ENCODE assay signal across 9 mouse cellular contexts in the genomic region with DNA sequence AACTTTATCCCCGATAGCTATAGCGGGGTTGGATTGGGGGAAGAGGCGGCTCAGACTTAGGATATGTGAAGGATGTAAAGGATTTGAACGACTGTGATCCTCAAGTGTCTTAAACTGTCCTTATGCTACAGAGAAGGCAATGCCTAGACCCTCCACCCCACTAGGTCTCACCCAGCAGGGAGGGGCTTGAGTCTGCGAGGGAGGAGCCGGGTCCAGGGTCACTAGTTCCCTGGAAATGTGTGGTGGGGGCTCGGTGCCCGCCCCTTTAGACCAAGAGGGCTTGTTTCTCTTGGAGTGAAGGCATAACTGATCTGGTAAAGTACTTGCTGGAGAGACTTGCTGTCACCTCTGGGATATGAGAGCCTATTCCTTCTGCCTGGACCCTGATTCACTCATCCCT. TPM values are rescaled to one million over a fixed set of nuclear protein-coding genes. Genes with fewer than 3 reads are reported as not detected.
DNase-seq lines count a peak whose midpoint lies in the region; ATAC-seq and TF ChIP-seq lines count a peak whose summit lies in the region.
"Had no signal": no experiment of that assay in that cellular context is flagged by ENCODE, and none has a peak within 500 bp of the region (broad histone marks: within the 10 kb centered on the region; RNA-seq: fewer than 3 reads in every experiment).

No protein-coding gene starts in this region.

- H3K27me3 ChIP-seq in heart, adult 2 months (ENCODE audit: control insufficient read depth, insufficient read depth, low read length), result no peaks in the 10 kb centered on the region; the same call in 1 of the 2 replicates
- no peaks in the 10 kb centered on the region for H3K27me3 ChIP-seq in forebrain, postnatal 0 days (ENCODE audit: insufficient read depth, low read length)
- peaks cover 47% of the 10 kb centered on the region for H3K27me3 ChIP-seq in liver, postnatal 0 days (ENCODE audit: insufficient read depth, low read length)

- H3K27ac ChIP-seq in heart, adult 2 months, result no peak overlapping the region
- no peak overlapping the region for H3K27ac ChIP-seq in ES-E14 (ENCODE audit: insufficient read depth, low read depth, low read length, poor library complexity, severe bottlenecking)
- peak overlapping the region; percentile 91 for H3K27ac ChIP-seq in forebrain, postnatal 0 days (ENCODE audit: low read depth, low read length)
- H3K27ac ChIP-seq in liver, postnatal 0 days (ENCODE audit: low read depth), result no peak overlapping the region

- DNase-seq in heart, adult 2 months, result no peak
- no peak for DNase-seq in heart, adult 11 months
- no peak for DNase-seq in ES-E14 (ENCODE audit: low read depth, low spot score)
- DNase-seq in forebrain, postnatal 0 days, result no peak
- no peak for DNase-seq in liver, postnatal 0 days
- no peak for DNase-seq in ovary, postnatal 36 days (ENCODE audit: low spot score)
- no peak for DNase-seq in ovary, adult 18-20 months (ENCODE audit: low spot score)
- DNase-seq: kidney, adult 8-10 months had no signal

- no peaks in the 10 kb centered on the region for H3K36me3 ChIP-seq in heart, adult 2 months (ENCODE audit: control insufficient read depth, insufficient read depth, low read length)
- peaks cover 4% of the 10 kb centered on the region; the same call in 1 of the 2 replicates for H3K36me3 ChIP-seq in ES-E14 (ENCODE audit: control insufficient read depth, insufficient read depth, low read length, poor library complexity, severe bottlenecking)
- 0 out of 2 replicates have a peak, but pooled peaks cover 3% of the 10 kb centered on the region for H3K36me3 ChIP-seq in forebrain, postnatal 0 days (ENCODE audit: insufficient read depth)
- H3K36me3 ChIP-seq in liver, postnatal 0 days (replicated peaks; ENCODE audit: insufficient read depth, low read length), result no peaks in the 10 kb centered on the region

- peak overlapping the region; percentile 62; the same call in 1 of the 2 replicates for H3K4me3 ChIP-seq in heart, adult 2 months
- H3K4me3 ChIP-seq in ES-E14 (ENCODE audit: insufficient read depth in 1 of 2, low read depth in 1 of 2, low read length in 2 of 2, poor library complexity in 1 of 2, severe bottlenecking in 1 of 2), result peak overlapping the region; percentile 63 to 93
- peak overlapping the region; percentile 76 for H3K4me3 ChIP-seq in forebrain, postnatal 0 days (ENCODE audit: low read depth, low read length)
- H3K4me3 ChIP-seq in liver, postnatal 0 days (ENCODE audit: low read depth, low read length), result peak overlapping the region; percentile 55; the same call in 1 of the 2 replicates

- peak overlapping the region; percentile 94 for H3K4me2 ChIP-seq in forebrain, postnatal 0 days (ENCODE audit: low read depth)
- H3K4me2 ChIP-seq in liver, postnatal 0 days (ENCODE audit: low read depth, low read length), result peak overlapping the region; percentile 88

- H3K4me1 ChIP-seq in heart, adult 2 months (ENCODE audit: control insufficient read depth, insufficient read depth, low read length), result 0 out of 2 replicates have a peak, but pooled peaks cover 2% of the 10 kb centered on the region
- H3K4me1 ChIP-seq in ES-E14 (ENCODE audit: control insufficient read depth in 2 of 2, insufficient read depth in 2 of 2, low read length in 2 of 2, poor library complexity in 1 of 2), result peaks cover 2 to 3% of the 10 kb centered on the region in 2 experiments; a peak in 2 of 4 replicates
- H3K4me1 ChIP-seq in forebrain, postnatal 0 days (ENCODE audit: insufficient read depth), result peaks cover 9% of the 10 kb centered on the region; the same call in 1 of the 2 replicates
- H3K4me1 ChIP-seq in liver, postnatal 0 days (ENCODE audit: insufficient read depth), result peaks cover 13% of the 10 kb centered on the region

- no peak for TF ChIP-seq EP300 in heart, adult 2 months (IDR thresholded peaks at IDR 0.05; ENCODE audit: insufficient read depth, low read depth, low read length)
- TF ChIP-seq EP300 in liver, postnatal 0 days (IDR thresholded peaks at IDR 0.05; ENCODE audit: low read depth), result no peak

- in situ Hi-C loops in ES-E14 (cut with MboI; ENCODE audit: low sequenced_read_pairs in 2 of 2, unreplicated experiment in 2 of 2), result no loop called here

- no peaks in the 10 kb centered on the region for H3K9me3 ChIP-seq in ES-E14 (ENCODE audit: control insufficient read depth, insufficient read depth, low read depth, low read length)
- no peaks in the 10 kb centered on the region for H3K9me3 ChIP-seq in forebrain, postnatal 0 days (ENCODE audit: low read length)
- no peaks in the 10 kb centered on the region for H3K9me3 ChIP-seq in liver, postnatal 0 days (ENCODE audit: low read length)

- no peak overlapping the region for H3K9ac ChIP-seq in heart, adult 2 months (ENCODE audit: low read depth, low read length)
- no peak overlapping the region; the same call in 1 of the 2 replicates for H3K9ac ChIP-seq in ES-E14 (ENCODE audit: insufficient read depth, low read depth, low read length, poor library complexity, severe bottlenecking)
- peak overlapping the region; percentile 85 for H3K9ac ChIP-seq in forebrain, postnatal 0 days
- H3K9ac ChIP-seq in liver, postnatal 0 days (replicated peaks), result no peak overlapping the region

- TF ChIP-seq POLR2A in heart, adult 2 months (IDR thresholded peaks at IDR 0.05; ENCODE audit: insufficient read depth, low read depth, low read length), result no peak

- no peaks in the 10 kb centered on the region for H3K79me2 ChIP-seq in heart, adult 2 months (replicated peaks; ENCODE audit: control insufficient read depth, insufficient read depth, low read length)

- TF ChIP-seq CTCF in heart, adult 2 months (IDR thresholded peaks at IDR 0.05), result no peak
- TF ChIP-seq CTCF in forebrain, postnatal 0 days (IDR thresholded peaks at IDR 0.05; ENCODE audit: low read depth), result no peak
- no peak for TF ChIP-seq CTCF in liver, postnatal 0 days (IDR thresholded peaks at IDR 0.05; ENCODE audit: low read depth)

- no peak for ATAC-seq in forebrain, postnatal 0 days
- no peak for ATAC-seq in liver, postnatal 0 days
- no peak for ATAC-seq in megakaryocyte-erythroid progenitor cell, adult 5-6 weeks (replicated peaks; ENCODE audit: low FRiP score, low TSS enrichment, poor library complexity, severe bottlenecking)

- intact Hi-C loops in heart, adult 2 months (cut with DNase I), result no loop called here

- WGBS in heart, adult 2 months, result 8% methylated on average over 8 of the region's 8 CpGs
- 3% methylated on average over 8 of the region's 8 CpGs for WGBS in forebrain, postnatal 0 days
- 4% methylated on average over 8 of the region's 8 CpGs for WGBS in liver, postnatal 0 days (ENCODE audit: insufficient replicate concordance)

TF ChIP-seq in ES-E14, 5 proteins besides CTCF, POLR2A, EP300 and RAD21:
- TF ChIP-seq CHD2 (IDR thresholded peaks at IDR 0.05; ENCODE audit: low read depth, low read length), result no peak
- TF ChIP-seq MAFK (IDR thresholded peaks at IDR 0.05; ENCODE audit: insufficient read depth, low read depth, low read length), result no peak
- no peak for TF ChIP-seq ZNF384 (IDR thresholded peaks at IDR 0.05; ENCODE audit: low read depth, low read length)
- no peak for TF ChIP-seq ZC3H11A (IDR thresholded peaks at IDR 0.05; ENCODE audit: borderline replicate concordance, low read depth, low read length)
- no peak for TF ChIP-seq HCFC1 (IDR thresholded peaks at IDR 0.05; ENCODE audit: borderline replicate concordance, insufficient read depth, low read length)
TF ChIP-seq in ES-E14: peak in this region for 0.

RNA-seq across cellular contexts. Expression of gene Igdcc3, which starts 1.4 kb away (rescaled TPM):
- total RNA-seq in heart, adult 2 months (2021), result under 1 TPM; 0.07 to 0.10 TPM
- 0.12 and 0.16 TPM in 2 replicates for polyA plus RNA-seq in heart, adult 2 months (2012; rRNA removed)
- 6.0 and 6.1 TPM in 2 replicates for total RNA-seq in ES-E14 (2012; rRNA removed)
- total RNA-seq in forebrain, postnatal 0 days (2014; rRNA removed), result 2.7 and 3.0 TPM in 2 replicates
- polyA plus RNA-seq in forebrain, postnatal 0 days (2015; fragmentation: Nextera tagmentation; extraction: Ambion mirVana), result 2.6 and 4.2 TPM in 2 replicates
- not detected in 2 replicates for polyA plus RNA-seq in liver, postnatal 0 days (2015; fragmentation: Nextera tagmentation; extraction: Ambion mirVana)
- not detected in 2 replicates for total RNA-seq in megakaryocyte-erythroid progenitor cell, adult 5-6 weeks (2014; fragmentation: Nextera tagmentation)
- total RNA-seq in megakaryocyte-erythroid progenitor cell, adult 5-6 weeks (2017), result not detected in 2 replicates

RNA-seq across cellular contexts. Expression of gene Igdcc4, which starts 41.1 kb away (rescaled TPM):
- total RNA-seq in heart, adult 2 months (2021), result 10 to 100 TPM; 10.2 to 12.4 TPM
- polyA plus RNA-seq in heart, adult 2 months (2012; rRNA removed), result 7.3 and 12.0 TPM in 2 replicates
- 8.8 and 17.9 TPM in 2 replicates for total RNA-seq in ES-E14 (2012; rRNA removed)
- total RNA-seq in forebrain, postnatal 0 days (2014; rRNA removed), result 28.2 and 30.7 TPM in 2 replicates
- 6.4 and 9.6 TPM in 2 replicates for polyA plus RNA-seq in forebrain, postnatal 0 days (2015; fragmentation: Nextera tagmentation; extraction: Ambion mirVana)
- polyA plus RNA-seq in liver, postnatal 0 days (2015; fragmentation: Nextera tagmentation; extraction: Ambion mirVana), result 5.8 and 6.0 TPM in 2 replicates
- 0.35 TPM in 1 of 2 replicates, not detected in the other for total RNA-seq in megakaryocyte-erythroid progenitor cell, adult 5-6 weeks (2014; fragmentation: Nextera tagmentation)
- total RNA-seq in megakaryocyte-erythroid progenitor cell, adult 5-6 weeks (2017), result 0.42 TPM in 1 of 2 replicates, not detected in the other

RNA-seq across cellular contexts. Expression of gene Parp16, which starts 52.8 kb away (rescaled TPM):
- 1 to 10 TPM; 2.6 to 3.1 TPM for total RNA-seq in heart, adult 2 months (2021)
- 3.7 and 4.8 TPM in 2 replicates for polyA plus RNA-seq in heart, adult 2 months (2012; rRNA removed)
- total RNA-seq in ES-E14 (2012; rRNA removed), result 4.9 TPM in 2 replicates
- 6.1 and 6.3 TPM in 2 replicates for total RNA-seq in forebrain, postnatal 0 days (2014; rRNA removed)
- polyA plus RNA-seq in forebrain, postnatal 0 days (2015; fragmentation: Nextera tagmentation; extraction: Ambion mirVana), result 4.2 and 6.7 TPM in 2 replicates
- 11.7 and 12.0 TPM in 2 replicates for polyA plus RNA-seq in liver, postnatal 0 days (2015; fragmentation: Nextera tagmentation; extraction: Ambion mirVana)
- total RNA-seq in megakaryocyte-erythroid progenitor cell, adult 5-6 weeks (2014; fragmentation: Nextera tagmentation), result 4.9 and 8.3 TPM in 2 replicates
- 0.30 and 6.7 TPM in 2 replicates for total RNA-seq in megakaryocyte-erythroid progenitor cell, adult 5-6 weeks (2017)
